Mouse (Mus musculus): ENCODE measurements at regions not wholly inside any gene's neighbourhood (a gene's known extent, or its start where the extent isn't known, plus 50 kb on each side); places are given as distances from the start of the nearest gene placed in this dataset.

- no peak overlapping the region for H3K9ac ChIP-seq (ENCODE audit: low read depth, low read length)
- TF ChIP-seq CTCF (IDR thresholded peaks at IDR 0.05; ENCODE audit: low read depth): no peak
- H3K4me2 ChIP-seq (ENCODE audit: low read length): no peak overlapping the region
- H3K27ac ChIP-seq: no peak overlapping the region
- H3K9me3 ChIP-seq (replicated peaks; ENCODE audit: low read length): no peaks in the 10 kb centered on the region
- ATAC-seq (replicated peaks; ENCODE audit: low FRiP score, low read depth) (no peak), DNase-seq (ENCODE audit: low spot score) (no peak)
- H3K4me1 ChIP-seq (replicated peaks; ENCODE audit: insufficient read depth, low read length): no peaks in the 10 kb centered on the region
- no peaks in the 10 kb centered on the region for H3K36me3 ChIP-seq (ENCODE audit: insufficient read depth, low read length)
- H3K4me3 ChIP-seq (replicated peaks; ENCODE audit: low read depth, low read length): no peak overlapping the region
- 85% methylated on average over 7 of the region's 7 CpGs for WGBS
- H3K27me3 ChIP-seq (ENCODE audit: insufficient read depth, low read length): no peaks in the 10 kb centered on the region
These were observed 98.0 kb upstream of the Bod1l start for GRCm38 (mm10) chr5:41942131-41942530.

- no peak overlapping the region for H3K9ac ChIP-seq (ENCODE audit: low read depth, low read length)
These were observed 97.1 kb upstream of the Bod1l start for GRCm38 (mm10) chr5:41941216-41941615.

GRCm38 (mm10) chr5:41939736-41940135 is 95.6 kb upstream of the Bod1l start:
- H3K4me3 ChIP-seq (replicated peaks; ENCODE audit: low read depth, low read length): no peak overlapping the region
- H3K9ac ChIP-seq (ENCODE audit: low read depth, low read length): no peak overlapping the region
- H3K27me3 ChIP-seq (ENCODE audit: insufficient read depth, low read length): no peaks in the 10 kb centered on the region
- no peak overlapping the region for H3K4me2 ChIP-seq (ENCODE audit: low read length)
- 69% methylated on average over 4 of the region's 4 CpGs for WGBS
- ATAC-seq (replicated peaks; ENCODE audit: low FRiP score, low read depth) (no peak), DNase-seq (ENCODE audit: low spot score) (no peak)
- no peak overlapping the region for H3K27ac ChIP-seq
- H3K4me1 ChIP-seq (replicated peaks; ENCODE audit: insufficient read depth, low read length): no peaks in the 10 kb centered on the region
- TF ChIP-seq CTCF (IDR thresholded peaks at IDR 0.05; ENCODE audit: low read depth): no peak
- no peaks in the 10 kb centered on the region for H3K36me3 ChIP-seq (ENCODE audit: insufficient read depth, low read length)
- no peaks in the 10 kb centered on the region for H3K9me3 ChIP-seq (replicated peaks; ENCODE audit: low read length)

More at GRCm38 (mm10) chr5:41941216-41941615, 97.1 kb upstream of the Bod1l start:
- Histone ChIP-seq H3K4me3 (replicated peaks; ENCODE audit: low read depth, low read length) (no peak overlapping the region), H3K4me1 (replicated peaks; ENCODE audit: insufficient read depth, low read length) (no peaks in the 10 kb centered on the region), H3K27me3 (ENCODE audit: insufficient read depth, low read length) (no peaks in the 10 kb centered on the region), H3K9me3 (replicated peaks; ENCODE audit: low read length) (no peaks in the 10 kb centered on the region), H3K27ac (no peak overlapping the region), H3K4me2 (ENCODE audit: low read length) (no peak overlapping the region), H3K36me3 (ENCODE audit: insufficient read depth, low read length) (no peaks in the 10 kb centered on the region)
- ATAC-seq (replicated peaks; ENCODE audit: low FRiP score, low read depth) (no peak), DNase-seq (ENCODE audit: low spot score) (no peak)
- TF ChIP-seq CTCF (IDR thresholded peaks at IDR 0.05; ENCODE audit: low read depth): no peak
- 76% methylated on average over 1 of the region's 1 CpGs for whole genome bisulfite sequencing

- no peak for DNase-seq (ENCODE audit: low spot score)
- no peak for ATAC-seq (replicated peaks; ENCODE audit: low FRiP score, low read depth)
These were observed 65.9 kb upstream of the Bod1l start for GRCm38 (mm10) chr5:41910053-41910452.

GRCm38 (mm10) chr5:41907749-41908148 is 63.6 kb upstream of the Bod1l start:
- no peaks in the 10 kb centered on the region for H3K27me3 ChIP-seq (ENCODE audit: insufficient read depth, low read length)
- H3K9me3 ChIP-seq (replicated peaks; ENCODE audit: low read length): no peaks in the 10 kb centered on the region
- no peaks in the 10 kb centered on the region for H3K4me1 ChIP-seq (replicated peaks; ENCODE audit: insufficient read depth, low read length)
- no peak overlapping the region for H3K4me2 ChIP-seq (ENCODE audit: low read length)
- no peak overlapping the region for H3K4me3 ChIP-seq (replicated peaks; ENCODE audit: low read depth, low read length)
- WGBS: 83% methylated on average over 1 of the region's 1 CpGs
- no peak overlapping the region for H3K27ac ChIP-seq
- ATAC-seq (replicated peaks; ENCODE audit: low FRiP score, low read depth): no peak
- no peaks in the 10 kb centered on the region for H3K36me3 ChIP-seq (ENCODE audit: insufficient read depth, low read length)
- no peak for TF ChIP-seq CTCF (IDR thresholded peaks at IDR 0.05; ENCODE audit: low read depth)
- H3K9ac ChIP-seq (ENCODE audit: low read depth, low read length): no peak overlapping the region
- DNase-seq (ENCODE audit: low spot score): no peak

More at GRCm38 (mm10) chr5:41910053-41910452, 65.9 kb upstream of the Bod1l start:
- Histone ChIP-seq H3K9me3 (replicated peaks; ENCODE audit: low read length) (no peaks in the 10 kb centered on the region), H3K36me3 (ENCODE audit: insufficient read depth, low read length) (no peaks in the 10 kb centered on the region), H3K27me3 (ENCODE audit: insufficient read depth, low read length) (no peaks in the 10 kb centered on the region), H3K9ac (ENCODE audit: low read depth, low read length) (no peak overlapping the region), H3K4me2 (ENCODE audit: low read length) (no peak overlapping the region), H3K27ac (no peak overlapping the region), H3K4me1 (replicated peaks; ENCODE audit: insufficient read depth, low read length) (no peaks in the 10 kb centered on the region), H3K4me3 (replicated peaks; ENCODE audit: low read depth, low read length) (no peak overlapping the region)
- no peak for TF ChIP-seq CTCF (IDR thresholded peaks at IDR 0.05; ENCODE audit: low read depth)
- WGBS: 80% methylated on average over 5 of the region's 5 CpGs

- H3K36me3 ChIP-seq (ENCODE audit: insufficient read depth, low read length): no peaks in the 10 kb centered on the region
- WGBS: 62% methylated on average over 1 of the region's 1 CpGs
- DNase-seq (ENCODE audit: low spot score) (no peak), ATAC-seq (replicated peaks; ENCODE audit: low FRiP score, low read depth) (no peak)
- no peak overlapping the region for H3K4me3 ChIP-seq (replicated peaks; ENCODE audit: low read depth, low read length)
- no peak overlapping the region for H3K4me2 ChIP-seq (ENCODE audit: low read length)
- no peaks in the 10 kb centered on the region for H3K27me3 ChIP-seq (ENCODE audit: insufficient read depth, low read length)
- H3K9ac ChIP-seq (ENCODE audit: low read depth, low read length): no peak overlapping the region
- no peak overlapping the region for H3K27ac ChIP-seq
- no peaks in the 10 kb centered on the region for H3K4me1 ChIP-seq (replicated peaks; ENCODE audit: insufficient read depth, low read length)
- no peak for TF ChIP-seq CTCF (IDR thresholded peaks at IDR 0.05; ENCODE audit: low read depth)
- no peaks in the 10 kb centered on the region for H3K9me3 ChIP-seq (replicated peaks; ENCODE audit: low read length)
These were observed 60.4 kb upstream of the Bod1l start for GRCm38 (mm10) chr5:41904512-41904911.

- Histone ChIP-seq H3K4me3 (replicated peaks; ENCODE audit: low read depth, low read length) (no peak overlapping the region), H3K27me3 (ENCODE audit: insufficient read depth, low read length) (no peaks in the 10 kb centered on the region), H3K27ac (no peak overlapping the region), H3K9ac (ENCODE audit: low read depth, low read length) (no peak overlapping the region), H3K4me2 (ENCODE audit: low read length) (no peak overlapping the region), H3K9me3 (replicated peaks; ENCODE audit: low read length) (no peaks in the 10 kb centered on the region), H3K36me3 (ENCODE audit: insufficient read depth, low read length) (no peaks in the 10 kb centered on the region), H3K4me1 (replicated peaks; ENCODE audit: insufficient read depth, low read length) (no peaks in the 10 kb centered on the region)
- ATAC-seq (replicated peaks; ENCODE audit: low FRiP score, low read depth): no peak
- 40% methylated on average over 2 of the region's 2 CpGs for WGBS
- no peak for DNase-seq (ENCODE audit: low spot score)
- no peak for TF ChIP-seq CTCF (IDR thresholded peaks at IDR 0.05; ENCODE audit: low read depth)
These were observed 55.1 kb upstream of the Bod1l start for GRCm38 (mm10) chr5:41899237-41899636.

All from kidney, postnatal 0 days (tissue).